10 mouse cellular contexts compared by ENCODE assay signal in the genomic region with DNA sequence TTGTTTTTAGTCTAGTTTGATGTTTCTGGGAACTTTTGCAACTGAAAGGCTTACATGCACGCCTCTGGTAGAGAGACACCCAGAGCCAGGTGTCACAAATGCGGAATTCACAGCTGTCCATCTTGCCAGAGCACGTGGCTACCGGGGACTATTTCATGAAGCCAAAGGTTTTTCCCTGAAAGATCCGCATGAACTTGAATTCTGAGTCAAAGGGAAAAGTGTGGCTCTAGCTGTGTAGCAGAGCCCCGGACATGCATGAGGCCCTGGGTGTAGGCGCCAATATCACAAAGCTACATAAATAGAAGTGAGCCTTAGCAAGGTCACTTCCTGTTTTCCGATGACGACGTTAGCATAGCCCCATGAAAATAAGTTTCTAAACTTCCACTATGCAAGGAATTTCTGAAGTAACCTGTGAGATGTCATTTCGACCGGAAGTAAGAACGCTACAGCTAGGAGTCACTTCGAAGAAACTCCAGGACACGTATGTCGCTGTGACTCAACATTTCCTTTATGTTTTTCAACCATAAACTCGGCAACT. TPM values are rescaled to one million over a fixed set of nuclear protein-coding genes. Genes with fewer than 3 reads are reported as not detected.
DNase-seq lines count a peak whose midpoint lies in the region; ATAC-seq and TF ChIP-seq lines count a peak whose summit lies in the region.
"Had no signal": no experiment of that assay in that cellular context is flagged by ENCODE, and none has a peak within 500 bp of the region (broad histone marks: within the 10 kb centered on the region; RNA-seq: fewer than 3 reads in every experiment).

No protein-coding gene starts in this region.

- peak; percentile 91 for DNase-seq in A20 (ENCODE audit: low read depth, low spot score)
- peak; percentile 93 for DNase-seq in MEL (ENCODE audit: low read depth, low spot score)
- no peak for DNase-seq in liver, embryonic 13.5 days
- no peak for DNase-seq in kidney, postnatal 4 days
- no peak for DNase-seq in left cerebral cortex, adult 8-10 months (ENCODE audit: low spot score in 2 of 2)
- no peak for DNase-seq in testis, postnatal 14 days (ENCODE audit: low spot score)
- DNase-seq: kidney, adult 18-20 months had no signal

- H3K4me1 ChIP-seq in MEL (ENCODE audit: control insufficient read depth in 1 of 2, insufficient read depth in 2 of 2, low read length in 2 of 2): peaks cover 10 to 53% of the 10 kb centered on the region in 2 experiments
- H3K4me1 ChIP-seq in liver, embryonic 13.5 days (replicated peaks): peaks cover 79% of the 10 kb centered on the region
- H3K4me1 ChIP-seq in hindbrain, embryonic 12.5 days: no peaks in the 10 kb centered on the region

- H3K27me3 ChIP-seq in MEL (ENCODE audit: control insufficient read depth in 1 of 2, insufficient read depth in 2 of 2, low read length in 2 of 2): no peaks in the 10 kb centered on the region
- 0 out of 2 replicates have a peak, but pooled peaks cover 7% of the 10 kb centered on the region for H3K27me3 ChIP-seq in liver, embryonic 13.5 days
- peaks cover 14% of the 10 kb centered on the region for H3K27me3 ChIP-seq in hindbrain, embryonic 12.5 days

- H3K27ac ChIP-seq in MEL (ENCODE audit: control insufficient read depth, low read depth, low read length): peak overlapping the region; percentile 94
- H3K27ac ChIP-seq in liver, embryonic 13.5 days: peak overlapping the region; percentile 82
- H3K27ac ChIP-seq in hindbrain, embryonic 12.5 days: no peak overlapping the region
- H3K27ac ChIP-seq: limb, embryonic 15.5 days had no signal

- peaks cover under 1 to 49% of the 10 kb centered on the region in 2 experiments; a peak in 3 of 4 replicates for H3K36me3 ChIP-seq in MEL (ENCODE audit: control insufficient read depth in 1 of 2, insufficient read depth in 2 of 2, low read length in 2 of 2)
- no peaks in the 10 kb centered on the region for H3K36me3 ChIP-seq in liver, embryonic 13.5 days
- no peaks in the 10 kb centered on the region for H3K36me3 ChIP-seq in hindbrain, embryonic 12.5 days
- H3K36me3 ChIP-seq: limb, embryonic 15.5 days had no signal

- no peak for TF ChIP-seq RAD21 in MEL (IDR thresholded peaks at IDR 0.05; ENCODE audit: low read depth, low read length)

- peak; percentile 37 to 70; a peak in 2 of 4 replicates for TF ChIP-seq EP300 in MEL (IDR thresholded peaks at IDR 0.05; ENCODE audit: low read depth in 1 of 2, low read length in 2 of 2)

- peak overlapping the region; percentile 80 for H3K4me2 ChIP-seq in liver, embryonic 13.5 days
- no peak overlapping the region for H3K4me2 ChIP-seq in hindbrain, embryonic 12.5 days (replicated peaks)
- H3K4me2 ChIP-seq: limb, embryonic 15.5 days had no signal

- peak; percentile 39 to 59; a peak in 2 of 4 replicates for TF ChIP-seq POLR2A in MEL (IDR thresholded peaks at IDR 0.05; ENCODE audit: control insufficient read depth in 1 of 2, insufficient read depth in 1 of 2, low read depth in 1 of 2, low read length in 2 of 2, poor library complexity in 1 of 2)

- peak overlapping the region; percentile 63 for H3K9ac ChIP-seq in MEL (ENCODE audit: control insufficient read depth, low read depth, low read length, poor library complexity, severe bottlenecking)
- peak overlapping the region; percentile 49 for H3K9ac ChIP-seq in liver, embryonic 13.5 days
- H3K9ac ChIP-seq in hindbrain, embryonic 12.5 days: no peak overlapping the region
- H3K9ac ChIP-seq: limb, embryonic 15.5 days had no signal

- 22% methylated on average over 17 of the region's 17 CpGs for WGBS in liver, embryonic 13.5 days (ENCODE audit: insufficient replicate concordance)
- 81% methylated on average over 17 of the region's 17 CpGs for WGBS in hindbrain, embryonic 12.5 days

- H3K4me3 ChIP-seq in MEL (ENCODE audit: control insufficient read depth in 1 of 2, insufficient read depth in 1 of 2, low read depth in 2 of 2, low read length in 2 of 2): peak overlapping the region; percentile 63 to 74
- peak overlapping the region; percentile 54 for H3K4me3 ChIP-seq in liver, embryonic 13.5 days (replicated peaks)
- H3K4me3 ChIP-seq in hindbrain, embryonic 12.5 days: no peak overlapping the region
- H3K4me3 ChIP-seq: limb, embryonic 15.5 days had no signal

- peaks cover 46% of the 10 kb centered on the region for H3K79me2 ChIP-seq in MEL (ENCODE audit: control insufficient read depth, insufficient read depth, low read length, poor library complexity)

- no peaks in the 10 kb centered on the region for H3K9me3 ChIP-seq in MEL (replicated peaks; ENCODE audit: insufficient read depth, low read length)
- no peaks in the 10 kb centered on the region for H3K9me3 ChIP-seq in liver, embryonic 13.5 days (replicated peaks)
- H3K9me3 ChIP-seq in hindbrain, embryonic 12.5 days (replicated peaks): no peaks in the 10 kb centered on the region
- H3K9me3 ChIP-seq: limb, embryonic 15.5 days had no signal

- TF ChIP-seq CTCF in MEL (IDR thresholded peaks at IDR 0.05 in 2 of 3, conservative IDR thresholded peaks at IDR 0.05 in 1 of 3; ENCODE audit: control insufficient read depth in 1 of 3, insufficient read depth in 1 of 3, low read depth in 2 of 3, low read length in 3 of 3, poor library complexity in 1 of 3, severe bottlenecking in 1 of 3): no peak

- peak; percentile 45 for ATAC-seq in liver, embryonic 13.5 days (ENCODE audit: low read depth)
- peak; percentile 40 for ATAC-seq in neutrophil, adult 5-6 weeks (ENCODE audit: extremely low read depth, insufficient number of reproducible peaks, low FRiP score, poor library complexity, severe bottlenecking)
- ATAC-seq in hindbrain, embryonic 12.5 days (ENCODE audit: low FRiP score): no peak

TF ChIP-seq in MEL, 35 proteins besides CTCF, POLR2A, EP300 and RAD21 (continues in another document):
- peak; percentile 54 for TF ChIP-seq NELFE (IDR thresholded peaks at IDR 0.05; ENCODE audit: low read depth, low read length)
- TF ChIP-seq MEF2A (IDR thresholded peaks at IDR 0.05; ENCODE audit: extremely low read depth, insufficient replicate concordance, low read depth, low read length, poor library complexity, severe bottlenecking): no peak
- TF ChIP-seq MXI1 (IDR thresholded peaks at IDR 0.05; ENCODE audit: low read depth, low read length): peak; percentile 84
- no peak for TF ChIP-seq KAT2A (conservative IDR thresholded peaks at IDR 0.05; ENCODE audit: low read depth, low read length)
- peak; percentile 54; the same call in 1 of the 2 replicates for TF ChIP-seq ZMIZ1 (IDR thresholded peaks at IDR 0.05; ENCODE audit: low read depth, low read length)
- no peak for TF ChIP-seq USF2 (IDR thresholded peaks at IDR 0.05; ENCODE audit: borderline replicate concordance in 1 of 2, insufficient read depth in 1 of 2, low read depth in 1 of 2, low read length in 2 of 2)
- TF ChIP-seq MAX (IDR thresholded peaks at IDR 0.05; ENCODE audit: low read length): peak; percentile 89
- TF ChIP-seq UBTF (IDR thresholded peaks at IDR 0.05; ENCODE audit: borderline replicate concordance, insufficient read depth, low read depth, low read length): no peak
- TF ChIP-seq ZC3H11A (IDR thresholded peaks at IDR 0.05; ENCODE audit: low read depth, low read length): no peak
- TF ChIP-seq CHD2 (IDR thresholded peaks at IDR 0.05; ENCODE audit: low read length): no peak
- TF ChIP-seq BHLHE40 (IDR thresholded peaks at IDR 0.05; ENCODE audit: borderline replicate concordance, low read depth, low read length): 0 out of 2 replicates have a peak, but pooled peaks have one; percentile 6
- TF ChIP-seq GATA1 (IDR thresholded peaks at IDR 0.05; ENCODE audit: low read depth, low read length): 0 out of 2 replicates have a peak, but pooled peaks have one; percentile 26
- peak; percentile 94 for TF ChIP-seq ETS1 (IDR thresholded peaks at IDR 0.05; ENCODE audit: low read depth, low read length)
- peak; percentile 95 for TF ChIP-seq SIN3A (IDR thresholded peaks at IDR 0.05; ENCODE audit: low read length)

RNA-seq across cellular contexts. Expression of gene Vps26a, which starts 19.5 kb away (rescaled TPM):
- 34.2 and 43.6 TPM in 2 replicates for total RNA-seq in MEL (2012; rRNA removed)
- polyA plus RNA-seq in MEL (2012; ENCODE audit: insufficient read depth in 1 of 2, insufficient read length in 2 of 2, low read depth in 1 of 2, low replicate concordance in 2 of 2, missing spikeins in 1 of 2): 10 to 100 TPM in 1 of 2 experiments, not detected in 1; 64.1 TPM
- polyA plus RNA-seq in liver, embryonic 13.5 days (2015; fragmentation: Nextera tagmentation; extraction: Ambion mirVana): 49.1 and 67.3 TPM in 2 replicates
- total RNA-seq in neutrophil, adult 5-6 weeks (2017): 54.8 and 64.8 TPM in 2 replicates
- total RNA-seq in left cerebral cortex, adult 8-10 months (2022): 10 to 100 TPM; 47.3 to 54.9 (median 51.6) TPM
- 79.8 and 83.2 TPM in 2 replicates for polyA plus RNA-seq in hindbrain, embryonic 12.5 days (2016; fragmentation: Nextera tagmentation; extraction: Ambion mirVana)

RNA-seq across cellular contexts. Expression of gene Srgn, which starts 21.2 kb away (rescaled TPM):
- total RNA-seq in MEL (2012; rRNA removed): 217 and 236 TPM in 2 replicates
- polyA plus RNA-seq in MEL (2012; ENCODE audit: insufficient read depth in 1 of 2, insufficient read length in 2 of 2, low read depth in 1 of 2, low replicate concordance in 2 of 2, missing spikeins in 1 of 2): 100 to 1,000 TPM in 1 of 2 experiments, not detected in 1; 164 TPM
- polyA plus RNA-seq in liver, embryonic 13.5 days (2015; fragmentation: Nextera tagmentation; extraction: Ambion mirVana): 67.1 and 71.8 TPM in 2 replicates
- total RNA-seq in neutrophil, adult 5-6 weeks (2017): 2,014 and 2,052 TPM in 2 replicates
- total RNA-seq in left cerebral cortex, adult 8-10 months (2022): 10 to 100 TPM in 2 of 4 experiments, 1 to 10 TPM in 2; 7.4 to 18.7 (median 11.6) TPM
- 3.4 and 6.2 TPM in 2 replicates for polyA plus RNA-seq in hindbrain, embryonic 12.5 days (2016; fragmentation: Nextera tagmentation; extraction: Ambion mirVana)

RNA-seq across cellular contexts. Expression of gene Supv3l1, which starts 56.5 kb away (rescaled TPM):
- 42.3 and 51.8 TPM in 2 replicates for total RNA-seq in MEL (2012; rRNA removed)
- polyA plus RNA-seq in MEL (2012; ENCODE audit: insufficient read depth in 1 of 2, insufficient read length in 2 of 2, low read depth in 1 of 2, low replicate concordance in 2 of 2, missing spikeins in 1 of 2): 10 to 100 TPM in 1 of 2 experiments, not detected in 1; 72.0 TPM
- polyA plus RNA-seq in liver, embryonic 13.5 days (2015; fragmentation: Nextera tagmentation; extraction: Ambion mirVana): 20.0 and 22.6 TPM in 2 replicates
- total RNA-seq in neutrophil, adult 5-6 weeks (2017): 15.5 and 17.5 TPM in 2 replicates
- 10 to 100 TPM; 23.0 to 33.5 (median 27.6) TPM for total RNA-seq in left cerebral cortex, adult 8-10 months (2022)
- polyA plus RNA-seq in hindbrain, embryonic 12.5 days (2016; fragmentation: Nextera tagmentation; extraction: Ambion mirVana): 24.3 and 25.7 TPM in 2 replicates

RNA-seq across cellular contexts. Expression of gene 4930507D05Rik, which starts 56.8 kb away (rescaled TPM):
- 0.36 and 0.58 TPM in 2 replicates for total RNA-seq in MEL (2012; rRNA removed)
- polyA plus RNA-seq in MEL (2012; ENCODE audit: insufficient read depth in 1 of 2, insufficient read length in 2 of 2, low read depth in 1 of 2, low replicate concordance in 2 of 2, missing spikeins in 1 of 2): under 1 TPM in 1 of 2 experiments, not detected in 1; 0.33 TPM
- 0.21 and 0.23 TPM in 2 replicates for polyA plus RNA-seq in liver, embryonic 13.5 days (2015; fragmentation: Nextera tagmentation; extraction: Ambion mirVana)
- 0.23 TPM in 1 of 2 replicates, not detected in the other for total RNA-seq in neutrophil, adult 5-6 weeks (2017)
- total RNA-seq in left cerebral cortex, adult 8-10 months (2022): 1 to 10 TPM in 2 of 4 experiments, under 1 TPM in 2; 0.81 to 1.8 (median 1.0) TPM
- 0.90 and 0.98 TPM in 2 replicates for polyA plus RNA-seq in hindbrain, embryonic 12.5 days (2016; fragmentation: Nextera tagmentation; extraction: Ambion mirVana)

Comparison
In these comparisons a context has a peak if more than half of its experiments do, and no peak if none do; other contexts are left out.
1. DNase-seq: peak in A20 (single experiment) and MEL (single experiment); none in liver, embryonic 13.5 days (single experiment), kidney, postnatal 4 days (0 of 2), left cerebral cortex, adult 8-10 months (0 of 2) and testis, postnatal 14 days (single experiment).
2. RNA of gene Srgn, which starts 21.2 kb away (total RNA-seq): 2,014 to 2,052 TPM in neutrophil, adult 5-6 weeks and 217 to 236 TPM in MEL; 7.4 to 18.7 TPM in left cerebral cortex, adult 8-10 months; every median in the first group is over 10 times any median in the second.